Mouse (Mus musculus) testis, adult 2 months (tissue): ENCODE measurements around the gene Hdac9. TPM values are rescaled to one million over a fixed set of nuclear protein-coding genes. Genes with fewer than 3 reads are reported as not detected.

Source experiments
- H3K27ac ChIP-seq: fragments of 200-500 bp; 2 replicates; pipeline ENCODE4 v1.5.1; 2012; ENCODE audit warnings: low read depth, low read length; ENCODE audit not compliant: control insufficient read depth, insufficient read depth
- H3K27me3 ChIP-seq: fragments of 200-500 bp; 2 replicates; pipeline ENCODE4 v1.6.1; 2012; ENCODE audit warnings: mild to moderate bottlenecking, low read length, moderate library complexity; ENCODE audit not compliant: control insufficient read depth, insufficient read depth
- H3K36me3 ChIP-seq: fragments of 200-500 bp; 2 replicates; pipeline ENCODE4 v1.6.1; 2012; ENCODE audit warnings: mild to moderate bottlenecking, low read length; ENCODE audit not compliant: control insufficient read depth, insufficient read depth
- H3K4me1 ChIP-seq: fragments of 200-500 bp; 2 replicates; pipeline ENCODE4 v1.6.1; 2012; ENCODE audit warnings: low read length; ENCODE audit not compliant: control insufficient read depth, insufficient read depth
- H3K4me3 ChIP-seq: fragments of 200-500 bp; 2 replicates; pipeline ENCODE4 v1.5.1; 2012; ENCODE audit warnings: low read depth, mild to moderate bottlenecking, low read length, moderate library complexity, mixed read lengths; ENCODE audit not compliant: control insufficient read depth
- CTCF ChIP-seq: fragments of 200-500 bp; IDR thresholded peaks from 2 replicates; pipeline ENCODE4 v1.5.1; 2012; ENCODE audit warnings: low read depth, mild to moderate bottlenecking, inconsistent platforms, low read length, moderate library complexity; ENCODE audit not compliant: control insufficient read depth, insufficient read depth, insufficient replicate concordance
- POLR2A ChIP-seq: fragments of 200-500 bp; IDR thresholded peaks from 2 replicates; pipeline ENCODE4 v1.6.1; 2012; ENCODE audit warnings: low read depth, mild to moderate bottlenecking, inconsistent platforms, low read length, moderate library complexity; ENCODE audit not compliant: control insufficient read depth
- polyA plus RNA-seq: library from polyadenylated mRNA; depleted of rRNA; stranded (reverse); fragments of >200 nt; gene quantifications from 2 replicates; pipeline ENCODE4 v1.2.3, GENCODE M21; 2012

The Hdac9 gene
- polyA plus RNA-seq, 1 experiment = 2.9 TPM

- H3K27ac ChIP-seq = no peak overlapping the region
- H3K36me3 ChIP-seq = no peaks in the 10 kb centered on the region
- no peaks in the 10 kb centered on the region for H3K4me1 ChIP-seq
- H3K27me3 ChIP-seq = no peaks in the 10 kb centered on the region
- TF ChIP-seq POLR2A (no peak), CTCF (no peak)
- H3K4me3 ChIP-seq = no peak overlapping the region
Observed at GRCm38 (mm10) chr12:34836085-34836484, 80.8 kb downstream of the Hdac9 start.

GRCm38 (mm10) chr12:34835493-34835892 is 81.4 kb downstream of the Hdac9 start:
- no peaks in the 10 kb centered on the region for H3K27me3 ChIP-seq
- no peaks in the 10 kb centered on the region for H3K36me3 ChIP-seq
- H3K4me1 ChIP-seq = no peaks in the 10 kb centered on the region
- no peak overlapping the region for H3K27ac ChIP-seq
- no peak for TF ChIP-seq POLR2A
- TF ChIP-seq CTCF = no peak
- H3K4me3 ChIP-seq = no peak overlapping the region

DNA sequence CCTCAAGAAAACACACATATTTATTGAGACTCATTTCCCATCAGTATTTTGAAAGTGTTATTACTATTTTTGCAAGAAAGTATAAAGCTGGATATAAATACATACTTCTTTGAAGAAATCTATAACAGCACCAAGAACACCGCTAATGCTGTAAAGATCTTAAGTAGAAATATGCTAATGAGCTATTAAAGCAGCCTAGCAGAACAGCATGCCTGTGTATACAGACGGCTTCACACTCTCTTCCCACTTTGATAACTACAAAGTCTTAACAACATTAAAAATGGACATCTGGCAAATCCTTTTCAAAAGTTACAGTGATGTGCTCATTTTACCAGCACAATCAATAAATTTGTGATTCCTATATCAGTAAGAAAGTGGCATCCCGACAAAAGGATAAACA is 88.2 kb downstream of the Hdac9 start:
- no peaks in the 10 kb centered on the region for H3K4me1 ChIP-seq
- H3K27ac ChIP-seq = no peak overlapping the region
- no peak overlapping the region for H3K4me3 ChIP-seq
- no peaks in the 10 kb centered on the region for H3K27me3 ChIP-seq
- no peaks in the 10 kb centered on the region for H3K36me3 ChIP-seq
- TF ChIP-seq CTCF = no peak
- no peak for TF ChIP-seq POLR2A

DNA sequence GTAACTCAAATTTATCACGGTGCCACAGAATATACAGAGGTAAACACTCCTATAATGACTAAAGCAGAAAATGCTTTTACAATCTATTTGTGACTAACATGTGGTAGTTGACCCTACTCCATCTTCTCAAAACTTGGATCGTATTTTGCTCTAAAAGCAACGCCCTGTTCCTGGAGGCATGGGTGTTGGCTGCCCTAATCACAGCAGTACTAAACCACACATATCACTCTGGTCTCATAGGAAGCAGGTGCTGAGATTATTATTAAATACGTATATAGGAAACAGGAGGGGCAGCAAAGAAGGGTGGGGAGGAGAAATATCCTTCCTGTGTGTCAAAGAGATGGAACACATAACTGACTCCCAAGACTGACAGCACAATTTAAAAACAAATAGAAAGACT is 90.0 kb downstream of the Hdac9 start:
- Histone ChIP-seq H3K4me3 (no peak overlapping the region), H3K36me3 (no peaks in the 10 kb centered on the region), H3K4me1 (no peaks in the 10 kb centered on the region), H3K27ac (no peak overlapping the region), H3K27me3 (no peaks in the 10 kb centered on the region)
- TF ChIP-seq CTCF (no peak), POLR2A (no peak)

DNA sequence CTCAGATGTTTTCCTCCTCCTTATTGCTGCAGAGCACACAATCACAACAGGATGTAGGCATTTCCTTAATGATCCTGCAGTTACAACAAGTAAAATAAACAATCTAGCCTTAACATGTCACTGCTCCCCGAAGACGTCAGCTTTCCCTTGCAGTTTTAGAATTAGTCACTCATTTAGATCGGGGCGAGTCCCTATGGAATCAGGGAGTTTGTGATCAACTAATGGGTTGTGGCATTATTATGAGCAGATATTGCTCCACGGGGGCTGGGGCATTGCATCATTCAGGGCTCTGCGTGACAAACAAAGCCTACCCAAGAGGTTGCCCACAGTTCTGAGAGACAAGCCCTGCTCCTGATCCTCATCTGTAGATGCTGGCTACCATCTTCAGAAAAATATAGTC is 96.7 kb downstream of the Hdac9 start:
- no peaks in the 10 kb centered on the region for H3K36me3 ChIP-seq
- TF ChIP-seq POLR2A (no peak), CTCF (no peak)
- no peaks in the 10 kb centered on the region for H3K27me3 ChIP-seq
- H3K27ac ChIP-seq = no peak overlapping the region
- no peaks in the 10 kb centered on the region for H3K4me1 ChIP-seq
- no peak overlapping the region for H3K4me3 ChIP-seq

GRCm38 (mm10) chr12:34811673-34812613 is 105.0 kb downstream of the Hdac9 start:
- Histone ChIP-seq H3K27me3 (no peaks in the 10 kb centered on the region), H3K27ac (no peak overlapping the region), H3K36me3 (no peaks in the 10 kb centered on the region), H3K4me1 (no peaks in the 10 kb centered on the region), H3K4me3 (no peak overlapping the region)
- TF ChIP-seq CTCF (no peak), POLR2A (no peak)

GRCm38 (mm10) chr12:34810221-34810620 is 106.7 kb downstream of the Hdac9 start:
- H3K27me3 ChIP-seq = no peaks in the 10 kb centered on the region
- H3K4me3 ChIP-seq = no peak overlapping the region
- H3K4me1 ChIP-seq = no peaks in the 10 kb centered on the region
- TF ChIP-seq POLR2A = no peak
- no peak for TF ChIP-seq CTCF
- no peak overlapping the region for H3K27ac ChIP-seq
- no peaks in the 10 kb centered on the region for H3K36me3 ChIP-seq

- no peak overlapping the region for H3K4me3 ChIP-seq
- TF ChIP-seq CTCF = no peak
- TF ChIP-seq POLR2A = no peak
- H3K27me3 ChIP-seq = no peaks in the 10 kb centered on the region
- no peaks in the 10 kb centered on the region for H3K36me3 ChIP-seq
- H3K27ac ChIP-seq = no peak overlapping the region
- no peaks in the 10 kb centered on the region for H3K4me1 ChIP-seq
Observed at GRCm38 (mm10) chr12:34808180-34808579, 108.7 kb downstream of the Hdac9 start.
